Mouse (Mus musculus): ENCODE data around the gene Pde11a.

Pde11a gene

GRCm38 (mm10) chr2:76080549-76080948 lies 258.0 kb downstream of the Pde11a start:
- Histone ChIP-seq H3K4me1 (replicated peaks; ENCODE audit: low read depth, low read length) (no peaks in the 10 kb centered on the region), H3K36me3 (ENCODE audit: insufficient read depth, low read length) (no peaks in the 10 kb centered on the region), H3K27me3 (ENCODE audit: insufficient read depth, low read length) (no peaks in the 10 kb centered on the region), H3K9me3 (ENCODE audit: low read length) (no peaks in the 10 kb centered on the region), H3K4me3 (replicated peaks; ENCODE audit: low read length) (no peak overlapping the region)
- TF ChIP-seq POU5F1 (IDR thresholded peaks at IDR 0.05; ENCODE audit: borderline replicate concordance, low read length): no peak

- Histone ChIP-seq H3K36me3 (ENCODE audit: insufficient read depth, low read length) (no peaks in the 10 kb centered on the region), H3K4me3 (replicated peaks; ENCODE audit: low read length) (no peak overlapping the region), H3K27me3 (ENCODE audit: insufficient read depth, low read length) (no peaks in the 10 kb centered on the region), H3K9me3 (ENCODE audit: low read length) (no peaks in the 10 kb centered on the region), H3K4me1 (replicated peaks; ENCODE audit: low read depth, low read length) (no peaks in the 10 kb centered on the region)
- no peak for TF ChIP-seq POU5F1 (IDR thresholded peaks at IDR 0.05; ENCODE audit: borderline replicate concordance, low read length)
- TF ChIP-seq NANOG (IDR thresholded peaks at IDR 0.05; ENCODE audit: borderline replicate concordance, low read length): no peak
- TF ChIP-seq CTCF (conservative IDR thresholded peaks at IDR 0.05; ENCODE audit: low read length): no peak
Observed at GRCm38 (mm10) chr2:76076838-76077237, 261.7 kb downstream of the Pde11a start.

- Histone ChIP-seq H3K36me3 (ENCODE audit: insufficient read depth, low read length) (no peaks in the 10 kb centered on the region), H3K9me3 (ENCODE audit: low read length) (no peaks in the 10 kb centered on the region), H3K4me1 (replicated peaks; ENCODE audit: low read depth, low read length) (peaks cover 7% of the 10 kb centered on the region), H3K27me3 (ENCODE audit: insufficient read depth, low read length) (no peaks in the 10 kb centered on the region), H3K4me3 (replicated peaks; ENCODE audit: low read length) (no peak overlapping the region)
- TF ChIP-seq NANOG (IDR thresholded peaks at IDR 0.05; ENCODE audit: borderline replicate concordance, low read length) (no peak), CTCF (conservative IDR thresholded peaks at IDR 0.05; ENCODE audit: low read length) (no peak), POU5F1 (IDR thresholded peaks at IDR 0.05; ENCODE audit: borderline replicate concordance, low read length) (no peak)
Observed at GRCm38 (mm10) chr2:76076047-76076446, 262.5 kb downstream of the Pde11a start.

- Histone ChIP-seq H3K4me3 (replicated peaks; ENCODE audit: low read length) (no peak overlapping the region), H3K36me3 (ENCODE audit: insufficient read depth, low read length) (no peaks in the 10 kb centered on the region), H3K27me3 (ENCODE audit: insufficient read depth, low read length) (no peaks in the 10 kb centered on the region), H3K9me3 (ENCODE audit: low read length) (no peaks in the 10 kb centered on the region), H3K4me1 (replicated peaks; ENCODE audit: low read depth, low read length) (peaks cover 17% of the 10 kb centered on the region)
- TF ChIP-seq CTCF (conservative IDR thresholded peaks at IDR 0.05; ENCODE audit: low read length) (no peak), NANOG (IDR thresholded peaks at IDR 0.05; ENCODE audit: borderline replicate concordance, low read length) (no peak), POU5F1 (IDR thresholded peaks at IDR 0.05; ENCODE audit: borderline replicate concordance, low read length) (no peak)
Observed at GRCm38 (mm10) chr2:76073079-76073478, 265.5 kb downstream of the Pde11a start.

- no peaks in the 10 kb centered on the region for H3K27me3 ChIP-seq (ENCODE audit: insufficient read depth, low read length)
Observed at GRCm38 (mm10) chr2:76070432-76071306, 267.9 kb downstream of the Pde11a start.

GRCm38 (mm10) chr2:76069238-76069637 lies 269.3 kb downstream of the Pde11a start:
- TF ChIP-seq NANOG (IDR thresholded peaks at IDR 0.05; ENCODE audit: borderline replicate concordance, low read length) (no peak), CTCF (conservative IDR thresholded peaks at IDR 0.05; ENCODE audit: low read length) (no peak), POU5F1 (IDR thresholded peaks at IDR 0.05; ENCODE audit: borderline replicate concordance, low read length) (no peak)
- H3K9me3 ChIP-seq (ENCODE audit: low read length): no peaks in the 10 kb centered on the region
- no peaks in the 10 kb centered on the region for H3K36me3 ChIP-seq (ENCODE audit: insufficient read depth, low read length)
- peaks cover 21% of the 10 kb centered on the region for H3K4me1 ChIP-seq (replicated peaks; ENCODE audit: low read depth, low read length)
- H3K4me3 ChIP-seq (replicated peaks; ENCODE audit: low read length): no peak overlapping the region
- no peaks in the 10 kb centered on the region for H3K27me3 ChIP-seq (ENCODE audit: insufficient read depth, low read length)

More at GRCm38 (mm10) chr2:76070432-76071306, 267.9 kb downstream of the Pde11a start:
- peaks cover 17% of the 10 kb centered on the region for H3K4me1 ChIP-seq (replicated peaks; ENCODE audit: low read depth, low read length)
- H3K36me3 ChIP-seq (ENCODE audit: insufficient read depth, low read length): no peaks in the 10 kb centered on the region
- TF ChIP-seq POU5F1 (IDR thresholded peaks at IDR 0.05; ENCODE audit: borderline replicate concordance, low read length) (no peak), CTCF (conservative IDR thresholded peaks at IDR 0.05; ENCODE audit: low read length) (peak; percentile 39), NANOG (IDR thresholded peaks at IDR 0.05; ENCODE audit: borderline replicate concordance, low read length) (no peak)
- H3K4me3 ChIP-seq (replicated peaks; ENCODE audit: low read length): peak overlapping the region; percentile 69
- no peaks in the 10 kb centered on the region for H3K9me3 ChIP-seq (ENCODE audit: low read length)

- peaks cover 26% of the 10 kb centered on the region for H3K4me1 ChIP-seq (replicated peaks; ENCODE audit: low read depth, low read length)
- TF ChIP-seq CTCF (conservative IDR thresholded peaks at IDR 0.05; ENCODE audit: low read length) (no peak), POU5F1 (IDR thresholded peaks at IDR 0.05; ENCODE audit: borderline replicate concordance, low read length) (no peak), NANOG (IDR thresholded peaks at IDR 0.05; ENCODE audit: borderline replicate concordance, low read length) (no peak)
Observed at GRCm38 (mm10) chr2:76068155-76068554, 270.4 kb downstream of the Pde11a start.

GRCm38 (mm10) chr2:76067144-76067543 lies 271.4 kb downstream of the Pde11a start:
- H3K4me1 ChIP-seq (replicated peaks; ENCODE audit: low read depth, low read length): peaks cover 26% of the 10 kb centered on the region
- no peaks in the 10 kb centered on the region for H3K36me3 ChIP-seq (ENCODE audit: insufficient read depth, low read length)
- TF ChIP-seq NANOG (IDR thresholded peaks at IDR 0.05; ENCODE audit: borderline replicate concordance, low read length) (no peak), CTCF (conservative IDR thresholded peaks at IDR 0.05; ENCODE audit: low read length) (peak; percentile 33), POU5F1 (IDR thresholded peaks at IDR 0.05; ENCODE audit: borderline replicate concordance, low read length) (no peak)
- H3K27me3 ChIP-seq (ENCODE audit: insufficient read depth, low read length): no peaks in the 10 kb centered on the region
- H3K4me3 ChIP-seq (replicated peaks; ENCODE audit: low read length): no peak overlapping the region
- no peaks in the 10 kb centered on the region for H3K9me3 ChIP-seq (ENCODE audit: low read length)

More at GRCm38 (mm10) chr2:76068155-76068554, 270.4 kb downstream of the Pde11a start:
- H3K4me3 ChIP-seq (replicated peaks; ENCODE audit: low read length): no peak overlapping the region
- no peaks in the 10 kb centered on the region for H3K36me3 ChIP-seq (ENCODE audit: insufficient read depth, low read length)
- no peaks in the 10 kb centered on the region for H3K27me3 ChIP-seq (ENCODE audit: insufficient read depth, low read length)
- no peaks in the 10 kb centered on the region for H3K9me3 ChIP-seq (ENCODE audit: low read length)

Measured in E14TG2a.4 (cell line).